8 mouse cellular contexts compared by ENCODE assay signal in genomic region chr13:98208842-98209241, GRCm38 (mm10). TPM values are rescaled to one million over a fixed set of nuclear protein-coding genes. Genes with fewer than 3 reads are reported as not detected.
DNase-seq lines count a peak whose midpoint lies in the region; ATAC-seq and TF ChIP-seq lines count a peak whose summit lies in the region.
"Had no signal": no experiment of that assay in that cellular context is flagged by ENCODE, and none has a peak within 500 bp of the region (broad histone marks: within the 10 kb centered on the region; RNA-seq: fewer than 3 reads in every experiment).

No protein-coding gene starts in this region.

- H3K27me3 ChIP-seq in kidney, embryonic 14.5 days (ENCODE audit: control insufficient read depth, insufficient read depth, low read length) = no peaks in the 10 kb centered on the region
- H3K27me3 ChIP-seq in E14TG2a.4 (ENCODE audit: insufficient read depth, low read length) = peaks cover 53% of the 10 kb centered on the region
- H3K27me3 ChIP-seq in midbrain, postnatal 0 days (ENCODE audit: insufficient read depth, low read length) = no peaks in the 10 kb centered on the region
- peaks cover 13% of the 10 kb centered on the region for H3K27me3 ChIP-seq in hindbrain, embryonic 13.5 days

- no peak for ATAC-seq in kidney, embryonic 14.5 days (ENCODE audit: low FRiP score, low TSS enrichment)
- ATAC-seq in midbrain, postnatal 0 days (ENCODE audit: low FRiP score) = no peak
- no peak for ATAC-seq in hindbrain, embryonic 13.5 days (ENCODE audit: low FRiP score)

- DNase-seq in kidney, postnatal 10 days = peak; percentile 43
- peak; percentile 39 for DNase-seq in R1 (ENCODE audit: low read depth, low spot score)
- peak; percentile 60 for DNase-seq in midbrain, postnatal 0 days (ENCODE audit: low spot score)
- no peak for DNase-seq in spleen, adult 18-20 months

- no peak overlapping the region for H3K4me3 ChIP-seq in kidney, embryonic 14.5 days (ENCODE audit: low read length)
- H3K4me3 ChIP-seq in E14TG2a.4 (replicated peaks; ENCODE audit: low read length) = no peak overlapping the region
- no peak overlapping the region for H3K4me3 ChIP-seq in midbrain, postnatal 0 days (ENCODE audit: low read depth, low read length)
- H3K4me3 ChIP-seq in hindbrain, embryonic 13.5 days = no peak overlapping the region
- H3K4me3 ChIP-seq: heart, embryonic 13.5 days had no signal

- H3K4me2 ChIP-seq in kidney, embryonic 14.5 days (replicated peaks; ENCODE audit: low read depth, low read length) = no peak overlapping the region
- no peak overlapping the region for H3K4me2 ChIP-seq in midbrain, postnatal 0 days (ENCODE audit: low read depth, low read length, poor library complexity, severe bottlenecking)
- no peak overlapping the region for H3K4me2 ChIP-seq in hindbrain, embryonic 13.5 days
- H3K4me2 ChIP-seq: heart, embryonic 13.5 days had no signal

- H3K36me3 ChIP-seq in kidney, embryonic 14.5 days (ENCODE audit: control insufficient read depth, insufficient read depth, low read length) = no peaks in the 10 kb centered on the region
- no peaks in the 10 kb centered on the region for H3K36me3 ChIP-seq in E14TG2a.4 (ENCODE audit: insufficient read depth, low read length)
- no peaks in the 10 kb centered on the region for H3K36me3 ChIP-seq in midbrain, postnatal 0 days (ENCODE audit: insufficient read depth, low read length)
- no peaks in the 10 kb centered on the region for H3K36me3 ChIP-seq in hindbrain, embryonic 13.5 days
- H3K36me3 ChIP-seq: heart, embryonic 13.5 days had no signal

- WGBS in kidney, embryonic 14.5 days = 40% methylated on average over 9 of the region's 9 CpGs
- 40% methylated on average over 9 of the region's 9 CpGs for WGBS in midbrain, postnatal 0 days
- WGBS in hindbrain, embryonic 13.5 days = 48% methylated on average over 9 of the region's 9 CpGs

- H3K4me1 ChIP-seq in kidney, embryonic 14.5 days (ENCODE audit: control insufficient read depth, insufficient read depth, low read length) = peaks cover 10% of the 10 kb centered on the region; the same call in 1 of the 2 replicates
- peaks cover 12% of the 10 kb centered on the region for H3K4me1 ChIP-seq in E14TG2a.4 (replicated peaks; ENCODE audit: low read depth, low read length)
- no peaks in the 10 kb centered on the region for H3K4me1 ChIP-seq in midbrain, postnatal 0 days (ENCODE audit: insufficient read depth, low read length)
- H3K4me1 ChIP-seq in hindbrain, embryonic 13.5 days (replicated peaks) = peaks cover 9% of the 10 kb centered on the region

- H3K9me3 ChIP-seq in kidney, embryonic 14.5 days (ENCODE audit: control insufficient read depth, low read length) = no peaks in the 10 kb centered on the region
- no peaks in the 10 kb centered on the region for H3K9me3 ChIP-seq in E14TG2a.4 (ENCODE audit: low read length)
- no peaks in the 10 kb centered on the region for H3K9me3 ChIP-seq in midbrain, postnatal 0 days (ENCODE audit: low read length)
- no peaks in the 10 kb centered on the region for H3K9me3 ChIP-seq in hindbrain, embryonic 13.5 days
- H3K9me3 ChIP-seq: heart, embryonic 13.5 days had no signal

- H3K27ac ChIP-seq in kidney, embryonic 14.5 days (ENCODE audit: low read depth, low read length) = no peak overlapping the region
- no peak overlapping the region for H3K27ac ChIP-seq in midbrain, postnatal 0 days (ENCODE audit: low read depth, low read length)
- H3K27ac ChIP-seq in hindbrain, embryonic 13.5 days = no peak overlapping the region
- H3K27ac ChIP-seq: heart, embryonic 13.5 days had no signal

- peak; percentile 77 for TF ChIP-seq CTCF in E14TG2a.4 (conservative IDR thresholded peaks at IDR 0.05; ENCODE audit: low read length)
- TF ChIP-seq CTCF in midbrain, postnatal 0 days (IDR thresholded peaks at IDR 0.05) = peak; percentile 71

- H3K9ac ChIP-seq in kidney, embryonic 14.5 days (ENCODE audit: low read depth, low read length) = no peak overlapping the region
- no peak overlapping the region for H3K9ac ChIP-seq in midbrain, postnatal 0 days (replicated peaks; ENCODE audit: low read length, poor library complexity, severe bottlenecking)
- H3K9ac ChIP-seq in hindbrain, embryonic 13.5 days = no peak overlapping the region
- H3K9ac ChIP-seq: heart, embryonic 13.5 days had no signal

RNA-seq across cellular contexts. Expression of gene Arhgef28, which starts 2.6 kb away (rescaled TPM):
- 33.7 and 38.6 TPM in 2 replicates for polyA plus RNA-seq in kidney, embryonic 14.5 days (2014; fragmentation: Nextera tagmentation; extraction: Ambion mirVana)
- total RNA-seq in midbrain, postnatal 0 days (2014; rRNA removed) = 29.1 and 41.5 TPM in 2 replicates
- 31.2 and 34.3 TPM in 2 replicates for polyA plus RNA-seq in midbrain, postnatal 0 days (2015; fragmentation: Nextera tagmentation; extraction: Ambion mirVana)
- polyA plus RNA-seq in hindbrain, embryonic 13.5 days (2015; fragmentation: Nextera tagmentation; extraction: Ambion mirVana) = 15.9 and 19.3 TPM in 2 replicates

RNA-seq across cellular contexts. Expression of gene Utp15, which starts 54.0 kb away (rescaled TPM):
- polyA plus RNA-seq in kidney, embryonic 14.5 days (2014; fragmentation: Nextera tagmentation; extraction: Ambion mirVana) = 21.6 and 42.2 TPM in 2 replicates
- total RNA-seq in midbrain, postnatal 0 days (2014; rRNA removed) = 24.7 and 35.2 TPM in 2 replicates
- polyA plus RNA-seq in midbrain, postnatal 0 days (2015; fragmentation: Nextera tagmentation; extraction: Ambion mirVana) = 24.1 and 26.0 TPM in 2 replicates
- polyA plus RNA-seq in hindbrain, embryonic 13.5 days (2015; fragmentation: Nextera tagmentation; extraction: Ambion mirVana) = 27.3 and 28.2 TPM in 2 replicates

RNA-seq across cellular contexts. Expression of gene Ankra2, which starts 54.0 kb away (rescaled TPM):
- 18.7 and 21.4 TPM in 2 replicates for polyA plus RNA-seq in kidney, embryonic 14.5 days (2014; fragmentation: Nextera tagmentation; extraction: Ambion mirVana)
- 81.8 and 102 TPM in 2 replicates for total RNA-seq in midbrain, postnatal 0 days (2014; rRNA removed)
- 102 and 109 TPM in 2 replicates for polyA plus RNA-seq in midbrain, postnatal 0 days (2015; fragmentation: Nextera tagmentation; extraction: Ambion mirVana)
- polyA plus RNA-seq in hindbrain, embryonic 13.5 days (2015; fragmentation: Nextera tagmentation; extraction: Ambion mirVana) = 62.0 and 62.3 TPM in 2 replicates

Comparison
In these comparisons a context has a peak if more than half of its experiments do, and no peak if none do; other contexts are left out.
1. DNase-seq: peak in kidney, postnatal 10 days (single experiment), R1 (single experiment) and midbrain, postnatal 0 days (single experiment); none in spleen, adult 18-20 months (0 of 2).